Mouse (Mus musculus) skeletal muscle tissue, adult 2 months (tissue): ENCODE data around the gene Pde11a.

ENCODE experiments used
- DNase-seq: peaks from one replicate; pipeline ENCODE4 v3.0.0-alpha.2; 2012; ENCODE audit warnings: low read depth, low spot score

Pde11a gene

GRCm38 (mm10) chr2:75959183-75959849, 379.3 kb downstream of the Pde11a start:
- no peak for DNase-seq

GRCm38 (mm10) chr2:75955709-75956108, 382.9 kb downstream of the Pde11a start:
- DNase-seq, result no peak

- no peak for DNase-seq
Observed at GRCm38 (mm10) chr2:75953320-75953719, 385.3 kb downstream of the Pde11a start.

GRCm38 (mm10) chr2:75950685-75951084, 387.9 kb downstream of the Pde11a start:
- no peak for DNase-seq
